Mouse (Mus musculus): Measurements from ENCODE around the gene Cgnl1.

The Cgnl1 gene

GRCm38 (mm10) chr9:71670677-71671076 is 100.7 kb downstream of the Cgnl1 start:
- no peak for DNase-seq (ENCODE audit: low spot score)

- DNase-seq (ENCODE audit: low spot score), result no peak
Observed at GRCm38 (mm10) chr9:71667616-71668015, 103.8 kb downstream of the Cgnl1 start.

DNA sequence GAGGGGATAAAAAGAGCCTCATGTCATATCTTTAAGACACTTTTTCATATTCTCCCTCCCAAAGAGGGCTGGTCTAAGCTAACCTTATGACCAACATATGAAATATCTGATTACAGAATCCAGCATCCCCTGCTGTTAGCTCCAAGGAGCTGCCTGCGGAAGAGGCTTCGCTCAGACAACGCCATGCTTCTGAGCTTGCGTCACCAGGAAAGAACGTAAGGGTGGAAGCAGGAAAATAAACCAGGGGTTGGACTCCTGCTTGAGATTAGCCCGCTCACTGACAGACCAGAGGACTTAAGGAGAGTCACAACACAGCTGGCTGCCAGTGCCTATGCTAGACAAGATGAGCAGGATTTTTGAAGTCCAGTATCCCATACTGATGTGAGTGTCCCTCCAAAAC is 105.0 kb downstream of the Cgnl1 start:
- no peak for DNase-seq (ENCODE audit: low spot score)

DNA sequence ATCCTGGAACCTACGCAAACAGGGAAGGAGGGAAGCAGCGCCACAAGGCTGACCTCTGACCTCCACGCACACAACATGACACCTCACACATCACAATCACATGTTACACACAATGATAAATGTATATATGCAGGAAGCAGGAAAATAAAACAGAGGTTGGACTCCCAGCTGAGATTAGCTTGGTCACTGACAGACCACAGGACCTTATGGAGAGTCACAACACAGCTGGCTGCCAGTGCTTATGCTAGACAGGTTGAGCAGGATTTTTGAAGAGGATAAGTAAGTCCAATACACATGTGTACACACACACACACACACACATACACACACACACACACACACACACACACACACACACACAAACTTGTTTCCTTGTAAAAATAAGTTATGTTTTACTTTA is 105.9 kb downstream of the Cgnl1 start:
- DNase-seq (ENCODE audit: low spot score), result no peak

DNA sequence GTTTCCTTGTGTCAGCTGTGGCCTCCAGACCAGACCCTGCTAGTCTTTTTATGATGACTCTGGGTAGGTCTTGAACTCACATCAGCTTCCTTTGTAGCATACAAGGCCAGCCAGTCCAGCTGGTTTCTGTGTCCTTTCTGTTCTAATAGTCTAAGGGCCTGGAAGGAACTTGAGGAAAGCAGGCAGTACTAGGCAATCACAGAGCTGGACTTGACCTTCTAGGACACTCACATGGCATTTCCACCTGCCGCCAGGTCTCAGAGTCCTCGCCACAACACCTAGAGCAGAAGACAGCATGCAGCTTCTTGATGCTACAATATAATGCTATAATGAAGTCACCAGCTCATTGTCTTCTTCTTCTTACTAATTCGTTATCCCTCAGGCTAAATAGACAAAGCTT is 106.5 kb downstream of the Cgnl1 start:
- no peak for DNase-seq (ENCODE audit: low spot score)

DNA sequence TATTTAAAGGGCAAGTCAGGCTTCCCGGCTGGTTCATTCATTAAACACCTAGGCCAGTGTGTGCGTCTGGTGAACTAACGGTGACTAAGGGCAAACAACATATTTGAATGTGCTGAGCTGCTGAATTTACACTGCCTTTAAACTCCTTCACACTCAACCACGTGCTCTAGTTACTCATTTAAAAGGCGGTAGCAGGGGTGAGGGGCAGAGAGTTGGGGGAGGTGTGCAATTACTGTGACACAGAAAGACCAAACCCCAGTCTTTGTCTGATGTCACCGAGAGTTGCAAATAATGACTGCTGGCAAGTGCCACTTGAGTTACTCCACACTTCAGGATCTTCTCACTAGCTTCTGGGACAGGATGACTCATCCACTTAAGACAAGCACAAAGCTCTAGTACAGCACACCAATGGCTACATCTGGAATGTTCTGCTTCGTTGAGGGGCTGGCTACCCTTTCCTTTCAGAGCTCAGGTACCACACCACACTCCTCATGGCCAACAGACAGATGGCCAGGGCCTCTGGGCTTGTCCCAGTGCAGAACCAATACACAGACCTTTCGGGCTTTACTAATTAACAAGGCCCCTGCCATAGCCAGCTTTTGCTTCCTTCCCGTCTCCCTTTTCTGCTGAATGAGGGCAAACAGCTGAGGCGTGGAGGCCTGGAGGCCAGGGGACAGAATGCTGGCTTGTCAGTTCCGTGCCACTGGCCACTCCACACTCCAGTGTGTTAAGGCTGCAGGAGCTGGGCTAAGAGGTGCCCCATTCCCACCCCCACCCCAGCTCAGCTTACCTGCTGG is 107.8 kb downstream of the Cgnl1 start:
- no peak for DNase-seq (ENCODE audit: low spot score)

DNA sequence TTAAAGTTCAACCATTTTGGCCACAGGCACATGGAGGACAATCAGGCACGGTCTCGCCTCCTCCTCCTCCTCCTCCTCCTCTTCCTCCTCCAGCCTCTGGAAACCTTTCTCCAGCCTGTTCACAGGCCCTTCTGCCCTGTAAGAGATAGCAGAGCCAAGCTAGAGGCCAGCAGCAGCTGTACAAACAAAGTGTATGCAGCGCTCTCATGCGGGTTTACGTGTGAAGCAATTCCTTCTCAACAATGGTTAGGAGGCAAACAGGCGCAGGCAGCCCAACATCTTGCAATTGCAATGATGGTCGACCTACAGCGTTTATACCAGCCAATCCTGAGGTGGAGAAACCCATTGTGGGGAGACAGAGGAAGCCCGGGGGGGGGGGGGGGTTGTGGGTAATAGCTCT is 110.9 kb downstream of the Cgnl1 start:
- no peak for DNase-seq (ENCODE audit: low spot score)

DNA sequence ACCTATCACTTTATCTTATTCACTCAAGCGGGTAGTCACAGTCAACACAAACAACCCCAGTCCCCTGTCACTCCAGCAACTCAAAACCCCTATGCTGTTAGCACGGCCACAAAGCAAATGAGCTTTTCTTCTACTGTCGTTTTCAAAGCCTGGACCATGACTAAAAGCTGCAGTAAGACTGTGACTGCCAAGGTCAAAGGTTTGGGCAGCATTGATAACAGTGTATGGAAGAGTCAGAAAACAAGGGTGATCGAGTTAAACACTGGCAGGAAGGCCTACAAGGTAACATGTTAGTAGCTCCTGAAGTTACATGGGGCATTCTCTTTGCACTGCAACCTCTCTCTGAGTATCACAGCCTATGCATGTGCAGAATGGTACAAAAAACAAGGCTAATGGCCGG is 111.7 kb downstream of the Cgnl1 start:
- DNase-seq (ENCODE audit: low spot score), result no peak

DNA sequence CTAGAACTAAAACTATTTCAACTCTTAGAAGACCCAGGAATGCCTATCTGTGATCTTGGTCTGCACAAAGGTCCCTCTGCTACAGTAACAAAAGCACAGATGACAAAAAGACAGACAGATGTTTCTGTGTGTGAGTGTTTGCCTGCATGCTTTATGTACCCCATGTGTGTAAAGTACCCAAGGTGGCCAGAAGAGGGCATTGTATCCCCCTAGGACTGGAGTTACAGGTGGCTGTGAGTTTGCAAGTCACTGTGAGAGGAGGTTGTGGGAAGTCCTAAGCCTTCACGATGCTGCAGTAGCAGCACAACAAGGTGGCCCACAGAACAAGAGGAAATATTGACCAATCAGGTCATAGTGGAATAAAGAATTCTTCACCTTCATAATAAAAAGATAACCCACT is 114.2 kb downstream of the Cgnl1 start:
- DNase-seq (ENCODE audit: low spot score), result no peak

- DNase-seq (ENCODE audit: low spot score), result no peak
Observed at GRCm38 (mm10) chr9:71654861-71655260, 116.5 kb downstream of the Cgnl1 start.

GRCm38 (mm10) chr9:71646115-71646514 is 125.3 kb downstream of the Cgnl1 start:
- peak; percentile 41 for DNase-seq (ENCODE audit: low spot score)

- no peak for DNase-seq (ENCODE audit: low spot score)
Observed at GRCm38 (mm10) chr9:71643611-71644010, 127.8 kb downstream of the Cgnl1 start.

- DNase-seq (ENCODE audit: low spot score), result no peak
Observed at GRCm38 (mm10) chr9:71642270-71642669, 129.1 kb downstream of the Cgnl1 start.

- no peak for DNase-seq (ENCODE audit: low spot score)
Observed at GRCm38 (mm10) chr9:71640361-71640927, 131.0 kb downstream of the Cgnl1 start.

GRCm38 (mm10) chr9:71638198-71638597 is 133.2 kb downstream of the Cgnl1 start:
- DNase-seq (ENCODE audit: low spot score), result no peak

DNA sequence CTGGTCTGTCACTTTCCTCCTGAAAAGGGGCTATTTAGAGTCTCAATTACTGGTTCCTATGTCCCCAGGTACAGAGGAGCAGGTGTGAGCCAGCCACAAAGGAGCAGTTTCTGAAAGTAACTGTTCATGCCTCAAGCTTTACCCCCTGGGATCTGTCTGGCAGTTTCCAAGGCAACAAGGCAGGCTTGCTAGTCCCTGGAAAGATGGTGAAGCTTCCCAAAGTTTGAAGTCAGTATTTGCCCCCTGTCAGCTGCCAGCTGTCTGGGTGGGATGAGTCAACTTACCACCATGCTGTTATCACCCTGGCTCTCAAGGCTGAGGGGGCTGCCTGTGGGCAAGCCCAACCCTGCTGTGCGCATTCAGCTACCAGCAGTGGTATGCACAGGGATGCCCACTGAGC is 134.5 kb downstream of the Cgnl1 start:
- no peak for DNase-seq (ENCODE audit: low spot score)

GRCm38 (mm10) chr9:71635627-71636026 is 135.8 kb downstream of the Cgnl1 start:
- DNase-seq (ENCODE audit: low spot score), result no peak

DNA sequence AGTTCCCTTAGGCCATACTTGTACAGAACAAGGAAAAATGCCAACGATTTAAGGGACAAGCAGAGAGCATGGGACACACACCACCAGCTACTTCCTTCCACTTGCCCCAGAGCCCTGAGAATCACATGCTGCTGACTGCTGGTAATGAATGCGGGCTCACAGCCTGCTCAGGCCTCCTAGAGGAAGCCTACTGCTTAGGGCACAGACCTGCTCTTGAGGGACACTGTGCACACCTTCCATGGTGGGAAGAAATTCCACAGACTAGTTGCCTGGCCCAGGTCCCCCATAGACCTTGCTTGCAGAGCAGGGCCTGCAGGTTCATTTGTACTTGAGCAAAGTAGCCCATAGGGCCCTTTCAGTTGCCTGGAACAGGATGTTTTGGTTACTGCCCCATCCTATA is 136.5 kb downstream of the Cgnl1 start:
- DNase-seq (ENCODE audit: low spot score), result no peak

DNA sequence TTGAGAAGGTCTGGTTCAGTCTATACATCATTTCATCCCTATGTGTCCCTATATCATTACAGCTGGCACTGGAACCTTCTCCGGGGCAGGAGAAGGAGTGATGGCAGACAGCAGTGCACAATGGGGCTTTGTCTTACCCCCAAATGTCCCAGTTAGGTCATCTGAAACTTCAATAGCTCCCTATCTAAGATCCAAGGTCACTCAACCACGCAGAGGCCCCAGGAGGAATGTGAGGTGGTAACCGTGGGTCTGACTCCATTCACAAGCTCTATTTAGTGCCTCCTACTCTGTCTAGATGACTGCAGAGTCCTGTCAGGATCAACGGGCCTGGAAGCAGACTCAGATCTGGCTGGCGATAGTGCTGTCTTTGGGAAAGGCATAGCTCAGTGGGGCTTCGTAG is 142.5 kb downstream of the Cgnl1 start:
- no peak for DNase-seq (ENCODE audit: low spot score)

DNA sequence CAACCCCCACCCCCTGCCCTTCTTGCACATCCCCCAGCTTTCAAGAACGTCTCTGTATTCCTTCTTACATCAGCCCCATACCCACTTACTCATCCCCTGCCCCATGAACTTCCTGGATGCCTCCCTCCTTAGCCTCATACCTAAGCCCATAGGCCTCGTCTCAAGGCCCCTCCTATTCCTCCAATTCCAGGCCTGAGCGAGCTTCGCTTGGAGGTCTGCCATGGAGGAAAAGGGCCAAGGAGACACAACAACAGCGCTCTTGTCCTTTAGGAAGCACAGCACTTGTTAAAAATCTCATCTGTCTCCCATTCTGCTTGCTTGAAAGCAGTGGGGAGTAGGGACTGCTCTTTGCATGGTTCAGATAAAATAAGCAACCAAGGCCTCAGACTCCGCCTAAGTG is 143.1 kb downstream of the Cgnl1 start:
- no peak for DNase-seq (ENCODE audit: low spot score)

- DNase-seq (ENCODE audit: low spot score), result no peak
Observed at GRCm38 (mm10) chr9:71625961-71626360, 145.4 kb downstream of the Cgnl1 start.

- DNase-seq (ENCODE audit: low spot score), result no peak
Observed at GRCm38 (mm10) chr9:71624793-71625495, 146.5 kb downstream of the Cgnl1 start.

GRCm38 (mm10) chr9:71623871-71624569 is 147.4 kb downstream of the Cgnl1 start:
- DNase-seq (ENCODE audit: low spot score), result no peak

All from ovary, postnatal 10 days (tissue).